Mouse (Mus musculus) limb, embryonic 11.5 days (tissue): ENCODE measurements around the gene Ddx10. TPM values are rescaled to one million over a fixed set of nuclear protein-coding genes. Genes with fewer than 3 reads are reported as not detected.

Experiments
- ATAC-seq: fragments of 200-750 bp; cut with Nextera tagmentation; 2 replicates; pipeline ENCODE4 v1.8.0; 2017; ENCODE audit warnings: low read depth; ENCODE audit not compliant: insufficient number of reproducible peaks, low FRiP score, low TSS enrichment
- DNase-seq: peaks from one replicate; pipeline ENCODE4 v3.0.0-alpha.2; 2015; ENCODE audit warnings: low spot score
- H3K27ac ChIP-seq: fragments of 300-500 bp; sonication (generic); replicated peaks from 2 replicates; pipeline ENCODE4 v1.5.1; 2014; ENCODE audit warnings: low read depth, mild to moderate bottlenecking, low read length
- H3K27me3 ChIP-seq: fragments of 300-500 bp; sonication (generic); 2 replicates; pipeline ENCODE4 v1.6.1; 2014; ENCODE audit warnings: mild to moderate bottlenecking, low read length, mixed read lengths; ENCODE audit not compliant: control insufficient read depth, insufficient read depth
- H3K36me3 ChIP-seq: fragments of 300-500 bp; sonication (generic); 2 replicates; pipeline ENCODE4 v1.6.1; 2014; ENCODE audit warnings: mild to moderate bottlenecking, low read length, moderate library complexity, mixed read lengths; ENCODE audit not compliant: control insufficient read depth, insufficient read depth
- H3K4me1 ChIP-seq: fragments of 300-500 bp; sonication (generic); 2 replicates; pipeline ENCODE4 v1.6.1; 2014; ENCODE audit warnings: low read length, mixed read lengths; ENCODE audit not compliant: control insufficient read depth, insufficient read depth
- H3K4me2 ChIP-seq: fragments of 300-500 bp; sonication (generic); 2 replicates; pipeline ENCODE4 v1.6.1; 2014; ENCODE audit warnings: low read depth, mild to moderate bottlenecking, moderate library complexity; ENCODE audit not compliant: severe bottlenecking
- H3K4me3 ChIP-seq: fragments of 300-500 bp; sonication (generic); 2 replicates; pipeline ENCODE4 v1.5.1; 2014; ENCODE audit warnings: low read depth, low read length
- H3K9ac ChIP-seq: fragments of 300-500 bp; sonication (generic); 2 replicates; pipeline ENCODE4 v1.6.1; 2014; ENCODE audit warnings: mild to moderate bottlenecking, low read length
- H3K9me3 ChIP-seq: fragments of 300-500 bp; sonication (generic); 2 replicates; pipeline ENCODE4 v1.6.1; 2016; ENCODE audit warnings: low read length; ENCODE audit not compliant: control insufficient read depth
- WGBS: fragments of 180-500 bp; shearing (Covaris S2); extraction: QIAGEN DNeasy Blood & Tissue Kit; methylation state at CpG from one replicate; pipeline ENCODE4 v1.1.7; 2014; 5-methylcytosine and 5-hydroxymethylcytosine counted together
- polyA plus RNA-seq: library from polyadenylated mRNA; unstranded; fragments of >200 nt; fragmentation: Nextera tagmentation; extraction: Ambion mirVana; gene quantifications from 2 replicates; pipeline ENCODE4 v1.2.1, GENCODE M21; 2014

Ddx10 gene
- polyA plus RNA-seq, 1 experiment from 2014 or later = 34.0 TPM

GRCm38 (mm10) chr9:53055306-53055705, 192.5 kb downstream of the Ddx10 start:
- WGBS = 67% methylated on average over 3 of the region's 3 CpGs
- Histone ChIP-seq H3K36me3 (no peaks in the 10 kb centered on the region), H3K4me2 (no peak overlapping the region), H3K9ac (no peak overlapping the region), H3K4me1 (no peaks in the 10 kb centered on the region), H3K27me3 (no peaks in the 10 kb centered on the region), H3K9me3 (no peaks in the 10 kb centered on the region), H3K4me3 (no peak overlapping the region), H3K27ac (no peak overlapping the region)
- ATAC-seq (no peak), DNase-seq (no peak)

Other genes with a start within 250 kb of the Ddx10 start
- 1.1 and 1.2 TPM in 2 replicates for gene Exph5, start 53.6 kb upstream of the Ddx10 start, polyA plus RNA-seq
- 9.0 and 11.7 TPM in 2 replicates for gene Kdelc2, start 136.0 kb upstream of the Ddx10 start, polyA plus RNA-seq
- 0.51 and 0.57 TPM in 2 replicates for gene 4930550C14Rik, start 154.3 kb upstream of the Ddx10 start, polyA plus RNA-seq